Mouse (Mus musculus): ENCODE data around the gene Ppm1a. TPM values are rescaled to one million over a fixed set of nuclear protein-coding genes. Genes with fewer than 3 reads are reported as not detected.

Gene Ppm1a
- polyA plus RNA-seq, 1 experiment from 2014 or later: 109 TPM

GRCm38 (mm10) chr12:72830317-72830716 is 73.1 kb downstream of the Ppm1a start:
- DNase-seq (ENCODE audit: low spot score) (no peak), ATAC-seq (ENCODE audit: low FRiP score) (no peak)
- WGBS: 58% methylated on average over 8 of the region's 8 CpGs

GRCm38 (mm10) chr12:72831711-72832432 is 74.6 kb downstream of the Ppm1a start:
- peak overlapping the region; percentile 62 for H3K4me2 ChIP-seq (replicated peaks)
- ATAC-seq (ENCODE audit: low FRiP score) (peak; percentile 81), DNase-seq (ENCODE audit: low spot score) (peak; percentile 65)
- H3K4me3 ChIP-seq (replicated peaks; ENCODE audit: low read length): peak overlapping the region; percentile 32
- WGBS: 7% methylated on average over 42 of the region's 42 CpGs
- H3K27ac ChIP-seq: peak overlapping the region; percentile 48
- no peaks in the 10 kb centered on the region for H3K9me3 ChIP-seq (ENCODE audit: control insufficient read depth, low read length)
- H3K36me3 ChIP-seq (replicated peaks; ENCODE audit: control insufficient read depth, insufficient read depth): no peaks in the 10 kb centered on the region
- peak overlapping the region; percentile 50 for H3K9ac ChIP-seq
- peaks cover 22% of the 10 kb centered on the region for H3K27me3 ChIP-seq (ENCODE audit: control insufficient read depth, insufficient read depth, low read length)
- H3K4me1 ChIP-seq (replicated peaks; ENCODE audit: control insufficient read depth, insufficient read depth, low read length): peaks cover 8% of the 10 kb centered on the region

More at GRCm38 (mm10) chr12:72830317-72830716, 73.1 kb downstream of the Ppm1a start:
- Histone ChIP-seq H3K4me2 (replicated peaks) (no peak overlapping the region), H3K36me3 (replicated peaks; ENCODE audit: control insufficient read depth, insufficient read depth) (no peaks in the 10 kb centered on the region), H3K27ac (no peak overlapping the region), H3K4me1 (replicated peaks; ENCODE audit: control insufficient read depth, insufficient read depth, low read length) (peaks cover 8% of the 10 kb centered on the region), H3K9ac (no peak overlapping the region), H3K9me3 (ENCODE audit: control insufficient read depth, low read length) (no peaks in the 10 kb centered on the region), H3K27me3 (ENCODE audit: control insufficient read depth, insufficient read depth, low read length) (peaks cover 22% of the 10 kb centered on the region), H3K4me3 (replicated peaks; ENCODE audit: low read length) (no peak overlapping the region)

- H3K4me1 ChIP-seq (replicated peaks; ENCODE audit: control insufficient read depth, insufficient read depth, low read length): peaks cover 8% of the 10 kb centered on the region
- no peak overlapping the region for H3K4me2 ChIP-seq (replicated peaks)
- H3K9me3 ChIP-seq (ENCODE audit: control insufficient read depth, low read length): no peaks in the 10 kb centered on the region
- H3K27me3 ChIP-seq (ENCODE audit: control insufficient read depth, insufficient read depth, low read length): peaks cover 16% of the 10 kb centered on the region
- WGBS: 74% methylated on average over 14 of the region's 14 CpGs
- H3K27ac ChIP-seq: no peak overlapping the region
- DNase-seq (ENCODE audit: low spot score) (no peak), ATAC-seq (ENCODE audit: low FRiP score) (no peak)
- H3K4me3 ChIP-seq (replicated peaks; ENCODE audit: low read length): no peak overlapping the region
- no peak overlapping the region for H3K9ac ChIP-seq
- H3K36me3 ChIP-seq (replicated peaks; ENCODE audit: control insufficient read depth, insufficient read depth): no peaks in the 10 kb centered on the region
These were observed 77.7 kb downstream of the Ppm1a start for GRCm38 (mm10) chr12:72834773-72835517.

- Histone ChIP-seq H3K36me3 (replicated peaks; ENCODE audit: control insufficient read depth, insufficient read depth) (no peaks in the 10 kb centered on the region), H3K4me3 (replicated peaks; ENCODE audit: low read length) (no peak overlapping the region), H3K9me3 (ENCODE audit: control insufficient read depth, low read length) (no peaks in the 10 kb centered on the region), H3K27ac (no peak overlapping the region), H3K4me2 (replicated peaks) (no peak overlapping the region), H3K4me1 (replicated peaks; ENCODE audit: control insufficient read depth, insufficient read depth, low read length) (peaks cover 8% of the 10 kb centered on the region), H3K9ac (no peak overlapping the region), H3K27me3 (ENCODE audit: control insufficient read depth, insufficient read depth, low read length) (peaks cover 16% of the 10 kb centered on the region)
- no peak for DNase-seq (ENCODE audit: low spot score)
- ATAC-seq (ENCODE audit: low FRiP score): no peak
- WGBS: 85% methylated on average over 8 of the region's 8 CpGs
These were observed 78.3 kb downstream of the Ppm1a start for GRCm38 (mm10) chr12:72835518-72836015.

GRCm38 (mm10) chr12:72837302-72837701 is 80.0 kb downstream of the Ppm1a start:
- 77% methylated on average over 4 of the region's 4 CpGs for WGBS
- H3K4me1 ChIP-seq (replicated peaks; ENCODE audit: control insufficient read depth, insufficient read depth, low read length): peaks cover under 1% of the 10 kb centered on the region
- H3K27ac ChIP-seq: no peak overlapping the region
- H3K4me3 ChIP-seq (replicated peaks; ENCODE audit: low read length): no peak overlapping the region
- DNase-seq (ENCODE audit: low spot score): no peak
- no peak for ATAC-seq (ENCODE audit: low FRiP score)
- no peaks in the 10 kb centered on the region for H3K36me3 ChIP-seq (replicated peaks; ENCODE audit: control insufficient read depth, insufficient read depth)
- peaks cover 13% of the 10 kb centered on the region for H3K27me3 ChIP-seq (ENCODE audit: control insufficient read depth, insufficient read depth, low read length)
- H3K4me2 ChIP-seq (replicated peaks): no peak overlapping the region
- no peak overlapping the region for H3K9ac ChIP-seq
- no peaks in the 10 kb centered on the region for H3K9me3 ChIP-seq (ENCODE audit: control insufficient read depth, low read length)

- H3K27ac ChIP-seq: no peak overlapping the region
- H3K9ac ChIP-seq: no peak overlapping the region
- H3K4me3 ChIP-seq (replicated peaks; ENCODE audit: low read length): no peak overlapping the region
- H3K36me3 ChIP-seq (replicated peaks; ENCODE audit: control insufficient read depth, insufficient read depth): no peaks in the 10 kb centered on the region
- H3K4me2 ChIP-seq (replicated peaks): no peak overlapping the region
- no peaks in the 10 kb centered on the region for H3K4me1 ChIP-seq (replicated peaks; ENCODE audit: control insufficient read depth, insufficient read depth, low read length)
- DNase-seq (ENCODE audit: low spot score) (no peak), ATAC-seq (ENCODE audit: low FRiP score) (no peak)
- H3K27me3 ChIP-seq (ENCODE audit: control insufficient read depth, insufficient read depth, low read length): peaks cover 19% of the 10 kb centered on the region
- WGBS: 100% methylated on average over 1 of the region's 1 CpGs
- H3K9me3 ChIP-seq (ENCODE audit: control insufficient read depth, low read length): no peaks in the 10 kb centered on the region
These were observed 84.2 kb downstream of the Ppm1a start for GRCm38 (mm10) chr12:72841500-72841899.

- no peaks in the 10 kb centered on the region for H3K9me3 ChIP-seq (ENCODE audit: control insufficient read depth, low read length)
- H3K4me1 ChIP-seq (replicated peaks; ENCODE audit: control insufficient read depth, insufficient read depth, low read length): no peaks in the 10 kb centered on the region
- H3K27ac ChIP-seq: no peak overlapping the region
- WGBS: 90% methylated on average over 4 of the region's 4 CpGs
- no peaks in the 10 kb centered on the region for H3K36me3 ChIP-seq (replicated peaks; ENCODE audit: control insufficient read depth, insufficient read depth)
- H3K4me3 ChIP-seq (replicated peaks; ENCODE audit: low read length): no peak overlapping the region
- no peak overlapping the region for H3K4me2 ChIP-seq (replicated peaks)
- no peak for ATAC-seq (ENCODE audit: low FRiP score)
- no peak for DNase-seq (ENCODE audit: low spot score)
- H3K9ac ChIP-seq: no peak overlapping the region
- H3K27me3 ChIP-seq (ENCODE audit: control insufficient read depth, insufficient read depth, low read length): peaks cover 34% of the 10 kb centered on the region
These were observed 85.9 kb downstream of the Ppm1a start for GRCm38 (mm10) chr12:72843135-72843534.

- Histone ChIP-seq H3K4me1 (replicated peaks; ENCODE audit: control insufficient read depth, insufficient read depth, low read length) (no peaks in the 10 kb centered on the region), H3K27ac (no peak overlapping the region), H3K9me3 (ENCODE audit: control insufficient read depth, low read length) (no peaks in the 10 kb centered on the region), H3K4me2 (replicated peaks) (peak overlapping the region; percentile 40), H3K36me3 (replicated peaks; ENCODE audit: control insufficient read depth, insufficient read depth) (no peaks in the 10 kb centered on the region), H3K9ac (peak overlapping the region; percentile 26; the same call in 1 of the 2 replicates), H3K4me3 (replicated peaks; ENCODE audit: low read length) (no peak overlapping the region), H3K27me3 (ENCODE audit: control insufficient read depth, insufficient read depth, low read length) (peaks cover 39% of the 10 kb centered on the region)
- 89% methylated on average over 4 of the region's 4 CpGs for WGBS
- DNase-seq (ENCODE audit: low spot score): no peak
- no peak for ATAC-seq (ENCODE audit: low FRiP score)
These were observed 86.3 kb downstream of the Ppm1a start for GRCm38 (mm10) chr12:72843555-72843954.

- H3K4me2 ChIP-seq (replicated peaks): peak overlapping the region; percentile 40
- H3K9ac ChIP-seq: peak overlapping the region; percentile 26; the same call in 1 of the 2 replicates
These were observed 86.8 kb downstream of the Ppm1a start for GRCm38 (mm10) chr12:72843973-72844620.

More at GRCm38 (mm10) chr12:72843973-72844620, 86.8 kb downstream of the Ppm1a start:
- DNase-seq (ENCODE audit: low spot score) (no peak), ATAC-seq (ENCODE audit: low FRiP score) (peak; percentile 76; the same call in 1 of the 2 replicates)
- Histone ChIP-seq H3K4me3 (replicated peaks; ENCODE audit: low read length) (0 out of 2 replicates have a peak overlapping the region, but pooled peaks have one; percentile 11), H3K9me3 (ENCODE audit: control insufficient read depth, low read length) (no peaks in the 10 kb centered on the region), H3K27ac (no peak overlapping the region), H3K4me1 (replicated peaks; ENCODE audit: control insufficient read depth, insufficient read depth, low read length) (no peaks in the 10 kb centered on the region), H3K27me3 (ENCODE audit: control insufficient read depth, insufficient read depth, low read length) (peaks cover 44% of the 10 kb centered on the region), H3K36me3 (replicated peaks; ENCODE audit: control insufficient read depth, insufficient read depth) (no peaks in the 10 kb centered on the region)
- 18% methylated on average over 12 of the region's 12 CpGs for WGBS
